Comparison of ENCODE assay signal across 8 mouse cellular contexts in genomic region chrX:56730828-56731305, GRCm38 (mm10). TPM values are rescaled to one million over a fixed set of nuclear protein-coding genes. Genes with fewer than 3 reads are reported as not detected.
DNase-seq lines count a peak whose midpoint lies in the region; ATAC-seq and TF ChIP-seq lines count a peak whose summit lies in the region.

No protein-coding gene starts in this region.

- 31% methylated on average over 10 of the region's 10 CpGs for WGBS in embryonic facial prominence, embryonic 11.5 days
- WGBS in hindbrain, embryonic 13.5 days, result 27% methylated on average over 10 of the region's 10 CpGs
- 28% methylated on average over 10 of the region's 10 CpGs for WGBS in midbrain, embryonic 15.5 days

- ATAC-seq in embryonic facial prominence, embryonic 11.5 days (replicated peaks; ENCODE audit: insufficient number of reproducible peaks, low FRiP score, low TSS enrichment, low read depth), result peak; percentile 25; the same call in 1 of the 2 replicates
- peak; percentile 71 for ATAC-seq in hindbrain, embryonic 13.5 days (ENCODE audit: low FRiP score)
- ATAC-seq in midbrain, embryonic 15.5 days (replicated peaks), result peak; percentile 66

- TF ChIP-seq CTCF in left cerebral cortex, adult 2 months (IDR thresholded peaks at IDR 0.05), result no peak

- no peaks in the 10 kb centered on the region for H3K4me1 ChIP-seq in embryonic facial prominence, embryonic 11.5 days (ENCODE audit: control insufficient read depth, insufficient read depth, low read length)
- peaks cover 13% of the 10 kb centered on the region; the same call in 1 of the 2 replicates for H3K4me1 ChIP-seq in hindbrain, embryonic 13.5 days (replicated peaks)
- peaks cover 4% of the 10 kb centered on the region; the same call in 1 of the 2 replicates for H3K4me1 ChIP-seq in midbrain, embryonic 15.5 days

- H3K27ac ChIP-seq in left cerebral cortex, adult 2 months, result peak overlapping the region; percentile 75
- peak overlapping the region; percentile 39 for H3K27ac ChIP-seq in embryonic facial prominence, embryonic 11.5 days (replicated peaks; ENCODE audit: low read depth, low read length)
- H3K27ac ChIP-seq in hindbrain, embryonic 13.5 days, result peak overlapping the region; percentile 89
- H3K27ac ChIP-seq in midbrain, embryonic 15.5 days, result peak overlapping the region; percentile 89

- peak overlapping the region; percentile 62 for H3K4me2 ChIP-seq in embryonic facial prominence, embryonic 11.5 days (ENCODE audit: low read depth, low read length)
- peak overlapping the region; percentile 50 for H3K4me2 ChIP-seq in hindbrain, embryonic 13.5 days
- peak overlapping the region; percentile 50 for H3K4me2 ChIP-seq in midbrain, embryonic 15.5 days

- no peak for DNase-seq in left cerebral cortex, adult 2 months (ENCODE audit: extremely low spot score in 1 of 2, low spot score in 2 of 2)
- no peak for DNase-seq in left cerebral cortex, adult 9 months (ENCODE audit: low spot score in 2 of 2)
- no peak for DNase-seq in embryonic facial prominence, embryonic 11.5 days (ENCODE audit: low spot score)
- DNase-seq in gastrocnemius, postnatal 4 days (ENCODE audit: low spot score in 2 of 2), result no peak
- no peak for DNase-seq in embryo, embryonic 10 days (ENCODE audit: low spot score)
- no peak for DNase-seq in gastrocnemius, postnatal 14 days

- peak overlapping the region; percentile 59 for H3K9ac ChIP-seq in embryonic facial prominence, embryonic 11.5 days (replicated peaks; ENCODE audit: low read length)
- H3K9ac ChIP-seq in hindbrain, embryonic 13.5 days, result peak overlapping the region; percentile 78
- H3K9ac ChIP-seq in midbrain, embryonic 15.5 days, result peak overlapping the region; percentile 76

- intact Hi-C loops in left cerebral cortex, adult 2 months (cut with DNase I), result loop anchor here (2.0 kb wide), 1 partner anchor 56 kb away; no protein-coding TSS in a partner anchor
- intact Hi-C loops in gastrocnemius, postnatal 14 days (cut with DNase I; ENCODE audit: low total_unique reads), result loop anchor here (10.0 kb wide), 1 partner anchor 76 kb away; no protein-coding TSS in a partner anchor

- H3K36me3 ChIP-seq in embryonic facial prominence, embryonic 11.5 days (replicated peaks; ENCODE audit: control insufficient read depth, insufficient read depth, low read depth, low read length), result no peaks in the 10 kb centered on the region
- H3K36me3 ChIP-seq in hindbrain, embryonic 13.5 days, result no peaks in the 10 kb centered on the region
- H3K36me3 ChIP-seq in midbrain, embryonic 15.5 days (replicated peaks), result no peaks in the 10 kb centered on the region

- no peaks in the 10 kb centered on the region for H3K27me3 ChIP-seq in embryonic facial prominence, embryonic 11.5 days (ENCODE audit: control insufficient read depth, insufficient read depth, low read length)
- no peaks in the 10 kb centered on the region for H3K27me3 ChIP-seq in hindbrain, embryonic 13.5 days
- H3K27me3 ChIP-seq in midbrain, embryonic 15.5 days (replicated peaks), result no peaks in the 10 kb centered on the region

- no peaks in the 10 kb centered on the region for H3K9me3 ChIP-seq in embryonic facial prominence, embryonic 11.5 days (replicated peaks; ENCODE audit: control insufficient read depth, low read length)
- H3K9me3 ChIP-seq in hindbrain, embryonic 13.5 days, result no peaks in the 10 kb centered on the region
- H3K9me3 ChIP-seq in midbrain, embryonic 15.5 days, result no peaks in the 10 kb centered on the region

- H3K4me3 ChIP-seq in left cerebral cortex, adult 2 months, result peak overlapping the region; percentile 47
- H3K4me3 ChIP-seq in embryonic facial prominence, embryonic 11.5 days (ENCODE audit: low read depth, low read length), result peak overlapping the region; percentile 45
- peak overlapping the region; percentile 57 for H3K4me3 ChIP-seq in hindbrain, embryonic 13.5 days
- H3K4me3 ChIP-seq in midbrain, embryonic 15.5 days, result peak overlapping the region; percentile 65

RNA-seq across cellular contexts. Expression of gene Fhl1, which starts 0.7 kb away (rescaled TPM):
- 10 to 100 TPM; 89.4 to 94.0 TPM for total RNA-seq in left cerebral cortex, adult 2 months (2021)
- polyA plus RNA-seq in embryonic facial prominence, embryonic 11.5 days (2014; fragmentation: Nextera tagmentation; extraction: Ambion mirVana), result 48.9 and 50.9 TPM in 2 replicates
- 127 and 139 TPM in 2 replicates for polyA plus RNA-seq in hindbrain, embryonic 13.5 days (2015; fragmentation: Nextera tagmentation; extraction: Ambion mirVana)
- 172 and 177 TPM in 2 replicates for polyA plus RNA-seq in midbrain, embryonic 15.5 days (2015; fragmentation: Nextera tagmentation; extraction: Ambion mirVana)
- total RNA-seq in gastrocnemius, postnatal 4 days (2021), result 1,000 to 10,000 TPM; 1,382 to 1,696 TPM
- total RNA-seq in gastrocnemius, postnatal 14 days (2021), result 1,000 to 10,000 TPM; 1,001 to 1,517 TPM

Comparison
In these comparisons a context has a peak if more than half of its experiments do, and no peak if none do; other contexts are left out.
1. H3K27ac ChIP-seq: peak in every context shown above with its lines; median percentile 89 in hindbrain, embryonic 13.5 days; 89 in midbrain, embryonic 15.5 days; 75 in left cerebral cortex, adult 2 months; 39 in embryonic facial prominence, embryonic 11.5 days.
2. RNA of gene Fhl1, which starts 0.7 kb away (total RNA-seq): 1,382 to 1,696 TPM in gastrocnemius, postnatal 4 days and 1,001 to 1,517 TPM in gastrocnemius, postnatal 14 days; 89.4 to 94.0 TPM in left cerebral cortex, adult 2 months; every median in the first group is over 10 times any median in the second.
3. Peak in every context shown above with its lines, with median percentiles within 50 percentile points of each other: H3K4me3 ChIP-seq, ATAC-seq, H3K4me2 ChIP-seq and H3K9ac ChIP-seq.